Mouse (Mus musculus) stomach, postnatal 0 days (tissue): ENCODE measurements around the gene H2-Q2. TPM values are rescaled to one million over a fixed set of nuclear protein-coding genes. Genes with fewer than 3 reads are reported as not detected.
"Not testable (repeated sequence)": the region's sequence is repeated elsewhere in the genome, so short reads cannot be mapped to it uniquely, and the experiment has no call there.

Experiments used
- ATAC-seq: fragments of 200-750 bp; cut with Nextera tagmentation; 2 replicates; pipeline ENCODE4 v1.8.0; 2017; ENCODE audit not compliant: low FRiP score, low TSS enrichment
- DNase-seq: peaks from one replicate; pipeline ENCODE4 v3.0.0-alpha.2; 2016; ENCODE audit warnings: low spot score
- H3K27ac ChIP-seq: fragments of 300-500 bp; sonication (generic); replicated peaks from 2 replicates; pipeline ENCODE4 v1.5.1; 2014; ENCODE audit warnings: mild to moderate bottlenecking, control low read depth
- H3K27me3 ChIP-seq: fragments of 300-500 bp; sonication (generic); 2 replicates; pipeline ENCODE4 v1.6.1; 2014; ENCODE audit warnings: low read length; ENCODE audit not compliant: control insufficient read depth, insufficient read depth
- H3K36me3 ChIP-seq: fragments of 300-500 bp; sonication (generic); 2 replicates; pipeline ENCODE4 v1.6.1; 2014; ENCODE audit warnings: low read length, mixed read lengths; ENCODE audit not compliant: control insufficient read depth, insufficient read depth
- H3K4me1 ChIP-seq: fragments of 300-500 bp; sonication (generic); replicated peaks from 2 replicates; pipeline ENCODE4 v1.6.1; 2014; ENCODE audit warnings: antibody characterized with exemption; ENCODE audit not compliant: control insufficient read depth, insufficient read depth
- H3K4me2 ChIP-seq: fragments of 300-500 bp; sonication (generic); replicated peaks from 2 replicates; pipeline ENCODE4 v1.6.1; 2014; ENCODE audit warnings: low read depth, mild to moderate bottlenecking, control low read depth, moderate library complexity
- H3K4me3 ChIP-seq: fragments of 300-500 bp; sonication (generic); 2 replicates; pipeline ENCODE4 v1.5.1; 2014; ENCODE audit warnings: low read depth, low read length, control low read depth
- H3K9ac ChIP-seq: fragments of 300-500 bp; sonication (generic); 2 replicates; pipeline ENCODE4 v1.6.1; 2014; ENCODE audit warnings: mild to moderate bottlenecking, low read length, control low read depth, mixed read lengths
- H3K9me3 ChIP-seq: fragments of 300-500 bp; sonication (generic); 2 replicates; pipeline ENCODE4 v1.6.1; 2016; ENCODE audit warnings: low read length; ENCODE audit not compliant: control insufficient read depth
- CTCF ChIP-seq: IDR thresholded peaks from 2 replicates; pipeline ENCODE4 v1.5.1; 2016; ENCODE audit warnings: antibody characterized with exemption, low read depth, mild to moderate bottlenecking, moderate library complexity
- EP300 ChIP-seq: optimal IDR thresholded peaks from 2 replicates; pipeline ENCODE3; 2016; ENCODE audit warnings: antibody characterized with exemption
- WGBS: fragments of 180-500 bp; shearing (Covaris S2); extraction: QIAGEN DNeasy Blood & Tissue Kit; methylation state at CpG from one replicate; pipeline ENCODE4 v1.1.7; 2014; 5-methylcytosine and 5-hydroxymethylcytosine counted together
- polyA plus RNA-seq: library from polyadenylated mRNA; unstranded; fragments of >200 nt; fragmentation: Nextera tagmentation; extraction: Ambion mirVana; gene quantifications from 2 replicates; pipeline ENCODE4 v1.2.1, GENCODE M21; 2015

Gene H2-Q2
- polyA plus RNA-seq, 1 experiment from 2014 or later: 1.6 TPM

- not testable (repeated sequence) for H3K27ac ChIP-seq, DNase-seq, ATAC-seq, H3K4me3 ChIP-seq, H3K9ac ChIP-seq, H3K9me3 ChIP-seq, H3K4me1 ChIP-seq, H3K27me3 ChIP-seq, H3K36me3 ChIP-seq, H3K4me2 ChIP-seq
- 53% methylated on average over 3 of the region's 3 CpGs for WGBS
- TF ChIP-seq CTCF: peak; percentile 36
Measured at GRCm38 (mm10) chr17:35329714-35330113, 12.3 kb upstream of the H2-Q2 start.

DNA sequence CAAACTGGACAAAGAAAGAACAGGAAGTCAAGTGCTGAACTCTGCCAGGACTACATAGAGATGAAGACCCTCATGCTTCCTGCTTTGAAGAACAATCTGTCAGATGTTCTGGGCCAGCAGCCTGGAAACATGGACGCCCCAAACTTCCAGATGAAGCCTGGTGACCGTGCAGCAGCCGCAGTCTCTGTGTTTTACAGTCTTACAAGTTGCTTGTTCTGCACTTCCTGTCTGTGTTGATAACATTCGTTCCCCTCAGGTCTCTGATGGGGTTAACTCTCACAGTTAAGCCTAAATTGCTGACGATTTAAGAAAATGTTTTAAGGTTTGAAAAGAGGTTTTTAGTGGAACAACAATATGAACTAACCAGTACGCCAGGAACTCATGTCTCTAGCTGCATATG is 10.5 kb upstream of the H2-Q2 start:
- H3K4me1 ChIP-seq, H3K36me3 ChIP-seq, H3K9me3 ChIP-seq, H3K4me2 ChIP-seq, H3K27ac ChIP-seq, H3K9ac ChIP-seq, DNase-seq, H3K4me3 ChIP-seq, H3K27me3 ChIP-seq, ATAC-seq: not testable (repeated sequence)
- 53% methylated on average over 6 of the region's 6 CpGs for WGBS

DNA sequence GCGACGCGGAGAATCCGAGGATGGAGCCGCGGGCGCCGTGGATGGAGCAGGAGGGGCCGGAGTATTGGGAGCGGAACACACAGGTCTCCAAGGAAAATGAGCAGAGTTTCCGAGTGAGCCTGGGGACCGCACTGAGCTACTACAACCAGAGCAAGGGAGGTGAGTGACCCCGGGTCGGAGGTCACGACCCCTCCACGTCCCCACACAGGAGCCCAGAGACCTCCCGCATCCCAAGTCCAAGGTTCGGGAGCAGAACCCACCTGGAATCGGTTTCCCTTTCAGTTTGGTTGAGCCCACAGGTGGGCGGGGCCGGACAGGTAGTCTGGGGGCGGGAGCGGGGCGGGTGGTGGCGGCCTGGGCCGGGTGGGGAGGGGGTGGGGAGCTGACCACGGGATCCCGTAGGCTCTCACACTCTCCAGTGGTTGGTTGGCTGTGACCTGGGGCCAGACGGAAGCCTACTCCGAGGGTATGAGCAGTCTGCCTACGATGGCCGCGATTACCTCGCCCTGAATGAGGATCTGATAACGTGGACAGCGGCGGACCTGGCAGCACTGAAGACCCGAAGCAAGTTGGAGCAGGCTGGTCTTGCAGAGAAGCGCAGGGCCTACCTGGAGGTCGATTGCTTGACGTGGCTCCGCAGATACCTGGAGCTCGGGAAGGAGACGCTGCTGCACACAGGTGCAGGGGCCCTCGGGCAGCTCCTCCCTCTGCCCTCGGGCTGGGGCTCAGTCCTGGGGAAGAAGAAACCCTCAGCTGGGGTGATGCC is 852 bp downstream of the H2-Q2 start:
- H3K4me3 ChIP-seq: peak overlapping the region; percentile 43
- 2% methylated on average over 46 of the region's 46 CpGs for WGBS
- TF ChIP-seq CTCF (no peak), EP300 (no peak)
- no peaks in the 10 kb centered on the region for H3K4me1 ChIP-seq
- H3K9me3 ChIP-seq: no peaks in the 10 kb centered on the region
- ATAC-seq: peak; percentile 56; the same call in 1 of the 2 replicates
- peaks cover 3% of the 10 kb centered on the region; the same call in 1 of the 2 replicates for H3K27me3 ChIP-seq
- H3K9ac ChIP-seq: peak overlapping the region; percentile 27; the same call in 1 of the 2 replicates
- H3K36me3 ChIP-seq: no peaks in the 10 kb centered on the region
- H3K27ac ChIP-seq: no peak overlapping the region
- DNase-seq: peak; percentile 51
- H3K4me2 ChIP-seq: peak overlapping the region; percentile 70

DNA sequence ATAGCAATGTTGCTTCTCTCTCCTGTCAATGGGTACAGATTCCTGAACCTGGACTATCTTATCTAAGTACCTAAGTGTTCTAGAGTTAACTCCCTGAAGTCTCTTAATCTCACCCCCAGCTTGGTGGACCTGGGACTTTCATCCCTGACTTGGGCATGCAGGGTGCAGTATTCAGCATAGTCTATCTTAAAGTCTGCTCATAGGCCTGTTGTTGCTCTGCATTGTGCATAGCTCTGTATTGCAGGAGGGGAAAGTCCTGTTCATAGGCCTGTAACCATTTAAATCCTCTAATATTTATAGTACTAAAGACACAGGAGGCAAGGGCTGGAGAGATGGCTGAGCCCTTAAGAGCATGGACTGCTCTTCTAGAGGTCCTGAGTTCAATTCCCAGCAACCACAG is 5.6 kb downstream of the H2-Q2 start:
- not testable (repeated sequence) for H3K36me3 ChIP-seq, H3K27me3 ChIP-seq, H3K9ac ChIP-seq, H3K4me2 ChIP-seq, H3K4me1 ChIP-seq, DNase-seq, H3K9me3 ChIP-seq, H3K4me3 ChIP-seq, H3K27ac ChIP-seq, ATAC-seq

DNA sequence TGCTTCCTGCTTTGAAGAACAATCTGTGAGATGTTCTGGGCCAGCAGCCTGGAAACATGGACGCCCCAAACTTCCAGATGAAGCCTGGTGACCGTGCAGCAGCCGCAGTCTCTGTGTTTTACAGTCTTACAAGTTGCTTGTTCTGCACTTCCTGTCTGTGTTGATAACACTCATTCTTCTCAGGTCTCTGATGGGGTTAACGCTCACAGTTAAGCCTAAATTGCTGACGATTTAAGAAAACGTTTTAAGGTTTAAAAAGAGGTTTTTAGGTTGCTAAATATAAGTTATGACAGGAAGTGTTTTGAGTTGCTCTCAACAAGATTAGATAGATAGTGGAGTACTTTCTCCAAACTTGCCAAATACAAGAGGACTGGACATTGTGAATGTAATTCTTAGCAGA is 11.2 kb downstream of the H2-Q2 start:
- not testable (repeated sequence) for H3K27me3 ChIP-seq, ATAC-seq, H3K9me3 ChIP-seq, DNase-seq, H3K27ac ChIP-seq, H3K36me3 ChIP-seq, H3K4me1 ChIP-seq, H3K4me2 ChIP-seq, H3K9ac ChIP-seq, H3K4me3 ChIP-seq
- 34% methylated on average over 6 of the region's 6 CpGs for WGBS

GRCm38 (mm10) chr17:35354071-35354470 is 12.0 kb downstream of the H2-Q2 start:
- Histone ChIP-seq H3K4me2 (no peak overlapping the region), H3K9me3 (no peaks in the 10 kb centered on the region), H3K4me3 (no peak overlapping the region), H3K27ac (no peak overlapping the region), H3K4me1 (no peaks in the 10 kb centered on the region), H3K36me3 (no peaks in the 10 kb centered on the region), H3K27me3 (no peaks in the 10 kb centered on the region; the same call in 1 of the 2 replicates), H3K9ac (no peak overlapping the region)
- 67% methylated on average over 2 of the region's 2 CpGs for WGBS
- DNase-seq: no peak
- TF ChIP-seq EP300 (no peak), CTCF (no peak)
- ATAC-seq: no peak
